Mouse (Mus musculus) thymus, postnatal 10 days (tissue): Measurements from ENCODE around the gene Ints2.
A peak's percentile ranks its signal among the peaks of the same experiment; 100 is the strongest.

ENCODE experiments used
- DNase-seq, 2 experiments: peaks; one replicate each; pipeline ENCODE4 v3.0.0; 2021; ENCODE audit warnings: low spot score in 2 of 2

The Ints2 gene

DNA sequence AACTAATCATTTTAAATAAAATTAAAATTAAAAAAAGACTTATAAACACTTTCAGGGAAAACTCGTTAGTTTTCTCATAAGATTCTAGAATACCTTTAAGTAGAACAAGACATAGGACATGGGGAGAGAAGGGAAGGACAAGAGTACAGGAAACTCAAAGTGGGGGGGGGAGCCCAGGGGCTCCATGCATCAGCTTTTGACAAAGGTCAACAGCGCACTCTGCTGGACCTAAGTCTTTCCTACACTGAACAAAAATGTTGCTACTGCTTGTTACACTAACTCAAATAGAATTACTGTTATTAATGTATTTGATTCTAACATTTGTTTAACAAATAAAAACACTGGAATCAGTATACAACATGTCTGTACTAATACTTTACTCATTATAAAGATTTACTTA is 83.2 kb downstream of the Ints2 start:
- peak; percentile 13 to 59 for DNase-seq

DNA sequence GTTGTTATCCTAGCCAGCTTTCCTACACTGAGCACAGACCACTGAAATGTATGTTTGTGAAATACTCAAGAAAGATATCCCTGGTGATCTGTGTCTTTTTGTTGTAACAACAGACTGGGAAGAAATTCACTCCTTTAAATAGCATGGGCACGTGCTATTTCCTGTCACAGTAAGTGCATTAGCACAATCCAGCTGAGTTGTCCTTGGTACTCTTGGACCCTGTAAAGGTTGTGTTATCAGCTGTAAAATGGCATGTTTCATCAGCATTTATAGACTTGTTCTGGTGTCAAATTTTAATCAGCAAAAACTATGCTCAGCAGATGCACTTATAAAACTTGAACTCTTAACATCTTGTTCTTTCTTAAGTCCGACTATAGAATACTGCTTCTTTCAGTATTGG is 86.6 kb downstream of the Ints2 start:
- DNase-seq, result no peak
